Mouse (Mus musculus): ENCODE data around the gene Thpo. TPM values are rescaled to one million over a fixed set of nuclear protein-coding genes. Genes with fewer than 3 reads are reported as not detected.

Thpo gene
- polyA plus RNA-seq, 1 experiment from 2014 or later, result 0.42 TPM

- Histone ChIP-seq H3K9ac (ENCODE audit: low read length) (peak overlapping the region; percentile 23; the same call in 1 of the 2 replicates), H3K4me3 (ENCODE audit: low read depth, low read length) (peak overlapping the region; percentile 4; the same call in 1 of the 2 replicates), H3K4me1 (replicated peaks; ENCODE audit: control insufficient read depth, insufficient read depth) (peaks cover 3% of the 10 kb centered on the region; the same call in 1 of the 2 replicates), H3K36me3 (ENCODE audit: control insufficient read depth, insufficient read depth, low read length) (peaks cover 52% of the 10 kb centered on the region), H3K9me3 (ENCODE audit: control insufficient read depth, low read length) (no peaks in the 10 kb centered on the region), H3K4me2 (replicated peaks; ENCODE audit: low read depth) (peak overlapping the region; percentile 31; the same call in 1 of the 2 replicates), H3K27me3 (ENCODE audit: control insufficient read depth, insufficient read depth, low read length) (no peaks in the 10 kb centered on the region), H3K27ac (replicated peaks) (peak overlapping the region; percentile 78)
- peak; percentile 94 for DNase-seq (ENCODE audit: low spot score)
- TF ChIP-seq EP300 (optimal IDR thresholded peaks at IDR 0.05) (no peak), CTCF (IDR thresholded peaks at IDR 0.05; ENCODE audit: low read depth) (no peak)
- WGBS, result 55% methylated on average over 10 of the region's 10 CpGs
- peak; percentile 87 for ATAC-seq (ENCODE audit: low FRiP score, low TSS enrichment)
Measured at GRCm38 (mm10) chr16:20677974-20678675, 56.2 kb downstream of the Thpo start.

- Histone ChIP-seq H3K27ac (replicated peaks) (peak overlapping the region; percentile 78), H3K4me1 (replicated peaks; ENCODE audit: control insufficient read depth, insufficient read depth) (peaks cover 3% of the 10 kb centered on the region; the same call in 1 of the 2 replicates), H3K4me3 (ENCODE audit: low read depth, low read length) (no peak overlapping the region), H3K9me3 (ENCODE audit: control insufficient read depth, low read length) (no peaks in the 10 kb centered on the region), H3K27me3 (ENCODE audit: control insufficient read depth, insufficient read depth, low read length) (no peaks in the 10 kb centered on the region), H3K36me3 (ENCODE audit: control insufficient read depth, insufficient read depth, low read length) (peaks cover 45% of the 10 kb centered on the region), H3K9ac (ENCODE audit: low read length) (peak overlapping the region; percentile 23; the same call in 1 of the 2 replicates), H3K4me2 (replicated peaks; ENCODE audit: low read depth) (peak overlapping the region; percentile 31; the same call in 1 of the 2 replicates)
- TF ChIP-seq EP300 (optimal IDR thresholded peaks at IDR 0.05), result no peak
- TF ChIP-seq CTCF (IDR thresholded peaks at IDR 0.05; ENCODE audit: low read depth), result no peak
- ATAC-seq (ENCODE audit: low FRiP score, low TSS enrichment) (no peak), DNase-seq (ENCODE audit: low spot score) (no peak)
- WGBS, result 50% methylated on average over 5 of the region's 5 CpGs
Measured at GRCm38 (mm10) chr16:20677380-20677779, 56.9 kb downstream of the Thpo start.

GRCm38 (mm10) chr16:20676702-20677101 lies 57.6 kb downstream of the Thpo start:
- Histone ChIP-seq H3K9ac (ENCODE audit: low read length) (no peak overlapping the region), H3K4me3 (ENCODE audit: low read depth, low read length) (no peak overlapping the region), H3K36me3 (ENCODE audit: control insufficient read depth, insufficient read depth, low read length) (peaks cover 38% of the 10 kb centered on the region), H3K27ac (replicated peaks) (no peak overlapping the region; the same call in 1 of the 2 replicates), H3K27me3 (ENCODE audit: control insufficient read depth, insufficient read depth, low read length) (no peaks in the 10 kb centered on the region), H3K9me3 (ENCODE audit: control insufficient read depth, low read length) (no peaks in the 10 kb centered on the region), H3K4me2 (replicated peaks; ENCODE audit: low read depth) (no peak overlapping the region), H3K4me1 (replicated peaks; ENCODE audit: control insufficient read depth, insufficient read depth) (peaks cover 3% of the 10 kb centered on the region; the same call in 1 of the 2 replicates)
- ATAC-seq (ENCODE audit: low FRiP score, low TSS enrichment) (no peak), DNase-seq (ENCODE audit: low spot score) (no peak)
- 53% methylated on average over 4 of the region's 4 CpGs for WGBS
- peak; percentile 26; the same call in 1 of the 2 replicates for TF ChIP-seq CTCF (IDR thresholded peaks at IDR 0.05; ENCODE audit: low read depth)
- no peak for TF ChIP-seq EP300 (optimal IDR thresholded peaks at IDR 0.05)

- no peak overlapping the region; the same call in 1 of the 2 replicates for H3K4me2 ChIP-seq (replicated peaks; ENCODE audit: low read depth)
- DNase-seq (ENCODE audit: low spot score), result no peak
- peaks cover 25% of the 10 kb centered on the region for H3K36me3 ChIP-seq (ENCODE audit: control insufficient read depth, insufficient read depth, low read length)
- H3K27me3 ChIP-seq (ENCODE audit: control insufficient read depth, insufficient read depth, low read length), result no peaks in the 10 kb centered on the region
- WGBS, result 86% methylated on average over 6 of the region's 6 CpGs
- no peak overlapping the region for H3K9ac ChIP-seq (ENCODE audit: low read length)
- H3K4me3 ChIP-seq (ENCODE audit: low read depth, low read length), result no peak overlapping the region
- no peaks in the 10 kb centered on the region for H3K9me3 ChIP-seq (ENCODE audit: control insufficient read depth, low read length)
- TF ChIP-seq CTCF (IDR thresholded peaks at IDR 0.05; ENCODE audit: low read depth), result no peak
- TF ChIP-seq EP300 (optimal IDR thresholded peaks at IDR 0.05), result no peak
- no peak for ATAC-seq (ENCODE audit: low FRiP score, low TSS enrichment)
- peaks cover 3% of the 10 kb centered on the region; the same call in 1 of the 2 replicates for H3K4me1 ChIP-seq (replicated peaks; ENCODE audit: control insufficient read depth, insufficient read depth)
- no peak overlapping the region for H3K27ac ChIP-seq (replicated peaks)
Measured at GRCm38 (mm10) chr16:20675213-20675612, 59.1 kb downstream of the Thpo start.

Other genes with a start within 250 kb of the Thpo start
- gene Eif2b5, start 235.7 kb downstream of the Thpo start, polyA plus RNA-seq (2015; fragmentation: Nextera tagmentation; extraction: Ambion mirVana), result 58.2 and 58.7 TPM in 2 replicates
- 8.7 and 10.0 TPM in 2 replicates for gene Dvl3, start 217.5 kb downstream of the Thpo start, polyA plus RNA-seq (2015; fragmentation: Nextera tagmentation; extraction: Ambion mirVana)
- 332 and 349 TPM in 2 replicates for gene Ap2m1, start 199.0 kb downstream of the Thpo start, polyA plus RNA-seq (2015; fragmentation: Nextera tagmentation; extraction: Ambion mirVana)
- 31.0 and 33.0 TPM in 2 replicates for gene Abcf3, start 185.9 kb downstream of the Thpo start, polyA plus RNA-seq (2015; fragmentation: Nextera tagmentation; extraction: Ambion mirVana)
- gene Vwa5b2, start 145.0 kb downstream of the Thpo start, polyA plus RNA-seq (2015; fragmentation: Nextera tagmentation; extraction: Ambion mirVana), result 1.3 and 2.1 TPM in 2 replicates
- 19.2 and 21.4 TPM in 2 replicates for gene Eef1akmt4, start 122.9 kb downstream of the Thpo start, polyA plus RNA-seq (2015; fragmentation: Nextera tagmentation; extraction: Ambion mirVana)
- not detected in 2 replicates for gene Gm49333, start 122.9 kb downstream of the Thpo start, polyA plus RNA-seq (2015; fragmentation: Nextera tagmentation; extraction: Ambion mirVana)
- gene Alg3, start 122.8 kb downstream of the Thpo start, polyA plus RNA-seq (2015; fragmentation: Nextera tagmentation; extraction: Ambion mirVana), result 24.5 and 25.8 TPM in 2 replicates
- 0.74 and 1.2 TPM in 2 replicates for gene Camk2n2, start 113.2 kb downstream of the Thpo start, polyA plus RNA-seq (2015; fragmentation: Nextera tagmentation; extraction: Ambion mirVana)
- 0.61 and 0.89 TPM in 2 replicates for gene Ece2, start 104.7 kb downstream of the Thpo start, polyA plus RNA-seq (2015; fragmentation: Nextera tagmentation; extraction: Ambion mirVana)
- 172 and 177 TPM in 2 replicates for gene Psmd2, start 82.9 kb downstream of the Thpo start, polyA plus RNA-seq (2015; fragmentation: Nextera tagmentation; extraction: Ambion mirVana)
- 83.8 and 86.1 TPM in 2 replicates for gene Eif4g1, start 66.2 kb downstream of the Thpo start, polyA plus RNA-seq (2015; fragmentation: Nextera tagmentation; extraction: Ambion mirVana)
- 6.7 and 7.0 TPM in 2 replicates for gene Fam131a, start 41.3 kb downstream of the Thpo start, polyA plus RNA-seq (2015; fragmentation: Nextera tagmentation; extraction: Ambion mirVana)
- 59.5 and 60.4 TPM in 2 replicates for gene Polr2h, start 16.8 kb downstream of the Thpo start, polyA plus RNA-seq (2015; fragmentation: Nextera tagmentation; extraction: Ambion mirVana)
- 8.4 and 10.7 TPM in 2 replicates for gene Clcn2, start 16.8 kb downstream of the Thpo start, polyA plus RNA-seq (2015; fragmentation: Nextera tagmentation; extraction: Ambion mirVana)
- 2.9 and 3.9 TPM in 2 replicates for gene Chrd, start 1.4 kb downstream of the Thpo start, polyA plus RNA-seq (2015; fragmentation: Nextera tagmentation; extraction: Ambion mirVana)